Mouse (Mus musculus): ENCODE results near the gene Epas1. TPM values are rescaled to one million over a fixed set of nuclear protein-coding genes. Genes with fewer than 3 reads are reported as not detected.

The Epas1 gene
- total RNA-seq, 2 experiments from 2014 or later, result 93.6 to 97.0 TPM

- Histone ChIP-seq H3K4me3 (no peak overlapping the region), H3K27ac (no peak overlapping the region)
- intact Hi-C loops (cut with DNase I), result no loop called here
- DNase-seq (ENCODE audit: extremely low spot score in 1 of 2, low spot score in 2 of 2), result no peak
- TF ChIP-seq CTCF (IDR thresholded peaks at IDR 0.05), result no peak
Measured at GRCm38 (mm10) chr17:86761859-86762258, 8.4 kb downstream of the Epas1 start.

- intact Hi-C loops (cut with DNase I), result no loop called here
- no peak for DNase-seq (ENCODE audit: extremely low spot score in 1 of 2, low spot score in 2 of 2)
- Histone ChIP-seq H3K27ac (0 out of 2 replicates have a peak overlapping the region, but pooled peaks have one; percentile 8), H3K4me3 (no peak overlapping the region)
- no peak for TF ChIP-seq CTCF (IDR thresholded peaks at IDR 0.05)
Measured at GRCm38 (mm10) chr17:86762479-86763242, 9.2 kb downstream of the Epas1 start.

- H3K4me3 ChIP-seq, result no peak overlapping the region
- no peak for DNase-seq (ENCODE audit: extremely low spot score in 1 of 2, low spot score in 2 of 2)
- intact Hi-C loops (cut with DNase I), result no loop called here
- no peak for TF ChIP-seq CTCF (IDR thresholded peaks at IDR 0.05)
- H3K27ac ChIP-seq, result 0 out of 2 replicates have a peak overlapping the region, but pooled peaks have one; percentile 15
Measured at GRCm38 (mm10) chr17:86765762-86766404, 12.4 kb downstream of the Epas1 start.

DNA sequence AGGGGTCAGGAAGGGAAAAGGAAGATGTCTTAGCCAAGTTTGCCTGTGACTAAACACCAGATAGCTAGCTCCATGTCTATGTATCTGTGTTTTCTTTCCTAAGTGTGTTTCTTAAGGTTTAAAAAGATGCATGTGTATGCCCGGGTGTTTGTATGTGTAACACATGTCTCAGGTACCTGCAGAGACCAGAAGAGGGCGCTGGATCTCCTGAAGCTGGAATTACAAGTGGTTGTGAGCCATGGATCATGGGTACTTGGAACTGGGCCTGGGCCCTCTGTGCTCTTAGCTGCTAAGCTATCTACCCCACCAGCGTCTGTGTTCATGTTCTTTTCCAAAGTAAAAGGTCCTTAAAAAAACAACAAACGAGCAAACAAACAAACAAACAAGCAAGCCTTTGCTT is 12.9 kb downstream of the Epas1 start:
- H3K4me3 ChIP-seq, result no peak overlapping the region
- 0 out of 2 replicates have a peak overlapping the region, but pooled peaks have one; percentile 15 for H3K27ac ChIP-seq
- peak; percentile 5 for TF ChIP-seq CTCF (IDR thresholded peaks at IDR 0.05)
- intact Hi-C loops (cut with DNase I), result no loop called here
- DNase-seq (ENCODE audit: extremely low spot score in 1 of 2, low spot score in 2 of 2), result no peak

GRCm38 (mm10) chr17:86768596-86768995 is 15.1 kb downstream of the Epas1 start:
- peak overlapping the region; percentile 70 for H3K27ac ChIP-seq
- DNase-seq (ENCODE audit: extremely low spot score in 1 of 2, low spot score in 2 of 2), result no peak
- intact Hi-C loops (cut with DNase I), result no loop called here
- no peak for TF ChIP-seq CTCF (IDR thresholded peaks at IDR 0.05)
- no peak overlapping the region for H3K4me3 ChIP-seq

GRCm38 (mm10) chr17:86769330-86770211 is 16.1 kb downstream of the Epas1 start:
- Histone ChIP-seq H3K4me3 (no peak overlapping the region), H3K27ac (peak overlapping the region; percentile 70)
- intact Hi-C loops (cut with DNase I), result no loop called here
- no peak for DNase-seq (ENCODE audit: extremely low spot score in 1 of 2, low spot score in 2 of 2)
- no peak for TF ChIP-seq CTCF (IDR thresholded peaks at IDR 0.05)

- DNase-seq (ENCODE audit: extremely low spot score in 1 of 2, low spot score in 2 of 2), result no peak
- Histone ChIP-seq H3K4me3 (no peak overlapping the region), H3K27ac (peak overlapping the region; percentile 22; the same call in 1 of the 2 replicates)
- no peak for TF ChIP-seq CTCF (IDR thresholded peaks at IDR 0.05)
- intact Hi-C loops (cut with DNase I), result no loop called here
Measured at GRCm38 (mm10) chr17:86770848-86771247, 17.3 kb downstream of the Epas1 start.

DNA sequence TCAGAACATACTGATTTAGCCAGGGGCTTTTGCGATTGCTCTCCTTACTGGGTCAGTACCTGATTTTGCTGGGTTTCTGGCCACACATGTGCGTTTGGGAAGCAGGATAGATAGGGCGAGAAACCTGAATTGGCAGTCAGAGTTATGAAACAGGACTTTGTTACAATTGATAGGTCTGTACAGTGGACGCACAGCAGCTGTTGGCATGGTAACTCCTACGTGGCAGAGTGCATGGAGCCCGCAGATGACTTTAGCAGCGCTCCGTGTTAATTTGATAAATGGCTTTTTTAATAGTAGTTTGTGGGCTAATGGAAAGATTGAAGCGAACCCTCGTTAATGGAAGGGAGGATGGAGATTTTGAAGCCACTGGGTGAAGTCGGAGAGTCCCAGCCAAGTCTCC is 18.5 kb downstream of the Epas1 start:
- intact Hi-C loops (cut with DNase I), result no loop called here
- no peak for DNase-seq (ENCODE audit: extremely low spot score in 1 of 2, low spot score in 2 of 2)
- no peak for TF ChIP-seq CTCF (IDR thresholded peaks at IDR 0.05)
- Histone ChIP-seq H3K27ac (no peak overlapping the region; the same call in 1 of the 2 replicates), H3K4me3 (no peak overlapping the region)

DNA sequence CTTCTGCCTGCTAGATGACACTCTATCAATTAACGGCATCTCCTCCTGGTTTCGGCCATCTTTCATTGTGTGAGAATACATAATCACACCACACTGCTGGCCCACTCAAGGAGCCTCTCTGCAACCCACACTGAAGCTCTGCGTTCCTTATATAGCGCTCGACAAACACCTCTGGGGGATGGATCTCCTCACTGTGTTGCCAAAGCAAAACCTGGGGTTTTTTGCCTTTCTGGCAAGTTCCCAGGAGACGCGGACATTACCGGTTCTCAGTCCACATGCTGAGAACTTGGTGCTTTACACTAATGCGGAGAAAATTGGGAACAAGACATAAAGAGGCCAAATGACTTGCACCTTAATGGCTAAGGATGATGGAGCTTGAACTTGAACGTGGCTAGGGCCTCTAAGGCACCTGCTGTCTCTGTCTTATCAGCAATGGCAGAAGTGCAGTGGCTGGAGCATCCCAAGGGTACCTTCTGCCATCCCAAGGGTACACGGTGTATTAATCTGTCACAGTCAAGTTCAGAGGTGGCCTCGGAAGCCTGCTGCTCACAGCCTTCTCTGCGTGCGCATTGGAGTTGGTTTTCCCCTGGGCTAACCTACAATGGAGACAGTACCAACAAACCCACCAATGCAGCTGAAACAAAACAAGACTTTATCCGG is 19.6 kb downstream of the Epas1 start:
- Histone ChIP-seq H3K27ac (no peak overlapping the region; the same call in 1 of the 2 replicates), H3K4me3 (no peak overlapping the region)
- no peak for TF ChIP-seq CTCF (IDR thresholded peaks at IDR 0.05)
- intact Hi-C loops (cut with DNase I), result no loop called here
- no peak for DNase-seq (ENCODE audit: extremely low spot score in 1 of 2, low spot score in 2 of 2)

GRCm38 (mm10) chr17:86776538-86776937 is 23.0 kb downstream of the Epas1 start:
- DNase-seq (ENCODE audit: extremely low spot score in 1 of 2, low spot score in 2 of 2), result no peak
- H3K4me3 ChIP-seq, result no peak overlapping the region
- no peak overlapping the region for H3K27ac ChIP-seq
- intact Hi-C loops (cut with DNase I), result no loop called here
- TF ChIP-seq CTCF (IDR thresholded peaks at IDR 0.05), result no peak

GRCm38 (mm10) chr17:86778147-86778546 is 24.6 kb downstream of the Epas1 start:
- intact Hi-C loops (cut with DNase I), result no loop called here
- no peak for DNase-seq (ENCODE audit: extremely low spot score in 1 of 2, low spot score in 2 of 2)
- Histone ChIP-seq H3K4me3 (no peak overlapping the region), H3K27ac (no peak overlapping the region)
- peak; percentile 27 for TF ChIP-seq CTCF (IDR thresholded peaks at IDR 0.05)

All from left cerebral cortex, adult 2 months (tissue).